Mouse (Mus musculus): Measurements from ENCODE around the gene Stx1b.

DNA sequence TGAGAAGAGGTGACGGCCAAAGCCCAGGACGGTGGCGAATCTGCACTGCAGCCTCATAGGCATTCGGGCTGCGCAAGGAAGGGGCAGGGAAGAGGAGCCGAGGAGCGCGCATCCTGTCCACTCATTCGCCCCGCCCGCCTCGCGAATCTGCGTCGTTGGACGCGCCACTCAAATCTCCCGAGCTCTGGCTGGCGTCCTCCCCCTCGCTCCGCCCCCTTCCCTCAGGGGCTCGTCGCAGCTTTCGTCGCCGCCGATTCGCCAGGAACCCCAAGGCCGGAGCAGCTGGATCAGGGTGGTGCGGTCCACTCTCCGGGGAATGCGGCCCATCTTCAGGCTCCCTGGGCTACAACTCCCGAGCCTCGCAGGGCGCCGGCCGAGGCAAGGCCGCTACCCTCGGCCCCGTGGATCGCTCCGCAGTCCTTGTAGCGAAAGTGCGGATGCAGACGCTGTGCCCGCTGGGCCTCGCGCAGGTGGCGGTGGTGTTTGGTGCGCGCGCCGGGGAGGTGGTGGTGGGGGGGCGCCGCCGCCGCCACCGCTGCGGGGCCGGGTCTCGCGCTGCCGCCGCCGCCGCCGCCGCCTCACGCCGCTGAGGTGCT lies 47.4 kb downstream of the Stx1b start:
- TF ChIP-seq CTCF (conservative IDR thresholded peaks at IDR 0.05; ENCODE audit: insufficient read depth, insufficient read length, low read depth, low read length) = 0 out of 2 replicates have a peak, but pooled peaks have one; percentile 6
- TF ChIP-seq POLR2A (IDR thresholded peaks at IDR 0.05; ENCODE audit: low read depth, low read length) = no peak
